Comparison of ENCODE assay signal across 19 mouse cellular contexts in genomic region chr5:141225243-141225642, GRCm38 (mm10). TPM values are rescaled to one million over a fixed set of nuclear protein-coding genes. Genes with fewer than 3 reads are reported as not detected.
DNase-seq lines count a peak whose midpoint lies in the region; ATAC-seq and TF ChIP-seq lines count a peak whose summit lies in the region.
"Had no signal": no experiment of that assay in that cellular context is flagged by ENCODE, and none has a peak within 500 bp of the region (broad histone marks: within the 10 kb centered on the region; RNA-seq: fewer than 3 reads in every experiment).

No protein-coding gene starts in this region.

- no peak overlapping the region for H3K9ac ChIP-seq in liver, embryonic 11.5 days (ENCODE audit: low read depth, low read length)
- no peak overlapping the region for H3K9ac ChIP-seq in liver, embryonic 12.5 days
- no peak overlapping the region for H3K9ac ChIP-seq in liver, embryonic 16.5 days (ENCODE audit: low read depth, low read length)
- no peak overlapping the region for H3K9ac ChIP-seq in liver, postnatal 0 days (replicated peaks)
- H3K9ac ChIP-seq: embryonic facial prominence, embryonic 12.5 days; forebrain, embryonic 13.5 days; forebrain, embryonic 15.5 days; forebrain, postnatal 0 days had no signal

- 0 out of 2 replicates have a peak, but pooled peaks have one; percentile 18 for ATAC-seq in liver, embryonic 11.5 days (replicated peaks; ENCODE audit: low FRiP score)
- no peak for ATAC-seq in liver, embryonic 12.5 days
- 0 out of 2 replicates have a peak, but pooled peaks have one; percentile 51 for ATAC-seq in liver, embryonic 16.5 days (ENCODE audit: low read depth)
- ATAC-seq in liver, postnatal 0 days, result peak; percentile 72; the same call in 1 of the 2 replicates
- ATAC-seq: activated CD4-positive, CD25-positive, alpha-beta regulatory T cell, adult 4 months; forebrain, embryonic 13.5 days; forebrain, embryonic 15.5 days; forebrain, postnatal 0 days had no signal

- no peaks in the 10 kb centered on the region for H3K36me3 ChIP-seq in liver, embryonic 11.5 days (ENCODE audit: control insufficient read depth, insufficient read depth, low read length)
- no peaks in the 10 kb centered on the region for H3K36me3 ChIP-seq in liver, embryonic 12.5 days
- H3K36me3 ChIP-seq in liver, embryonic 16.5 days (ENCODE audit: control insufficient read depth, insufficient read depth), result no peaks in the 10 kb centered on the region
- no peaks in the 10 kb centered on the region for H3K36me3 ChIP-seq in liver, postnatal 0 days (replicated peaks; ENCODE audit: insufficient read depth, low read length)
- H3K36me3 ChIP-seq: embryonic facial prominence, embryonic 10.5 days; embryonic facial prominence, embryonic 12.5 days; forebrain, embryonic 15.5 days had no signal

- no peak for DNase-seq in liver, embryonic 11.5 days (ENCODE audit: low spot score)
- peak; percentile 31 for DNase-seq in liver, postnatal 0 days
- DNase-seq in testis, postnatal 10 days (ENCODE audit: low spot score), result no peak
- DNase-seq: adrenal gland, adult 8-10 months; adrenal gland, postnatal 14 days; adrenal gland, postnatal 36 days; cerebellum, adult 11-12 months; cerebellum, adult 2 months; cerebellum, adult 9-10 months; cerebellum, postnatal 10 days; cerebellum, postnatal 25 days; forebrain, postnatal 0 days had no signal

- H3K4me3 ChIP-seq in liver, embryonic 11.5 days (ENCODE audit: low read depth, low read length), result no peak overlapping the region
- no peak overlapping the region for H3K4me3 ChIP-seq in liver, embryonic 12.5 days
- no peak overlapping the region for H3K4me3 ChIP-seq in liver, embryonic 16.5 days (ENCODE audit: low read depth, low read length)
- H3K4me3 ChIP-seq in liver, postnatal 0 days (ENCODE audit: low read depth, low read length), result no peak overlapping the region
- H3K4me3 ChIP-seq: embryonic facial prominence, embryonic 10.5 days; embryonic facial prominence, embryonic 12.5 days; forebrain, embryonic 13.5 days; forebrain, embryonic 15.5 days had no signal

- no peak overlapping the region for H3K4me2 ChIP-seq in liver, embryonic 11.5 days
- no peak overlapping the region for H3K4me2 ChIP-seq in liver, embryonic 12.5 days
- no peak overlapping the region for H3K4me2 ChIP-seq in liver, embryonic 16.5 days (ENCODE audit: low read depth, low read length)
- no peak overlapping the region for H3K4me2 ChIP-seq in liver, postnatal 0 days (ENCODE audit: low read depth, low read length)
- H3K4me2 ChIP-seq: embryonic facial prominence, embryonic 12.5 days; forebrain, embryonic 13.5 days; forebrain, embryonic 15.5 days had no signal

- H3K27ac ChIP-seq in liver, embryonic 11.5 days (ENCODE audit: low read depth, low read length), result no peak overlapping the region
- H3K27ac ChIP-seq in liver, embryonic 12.5 days, result no peak overlapping the region
- no peak overlapping the region for H3K27ac ChIP-seq in liver, embryonic 16.5 days (ENCODE audit: low read length)
- no peak overlapping the region for H3K27ac ChIP-seq in liver, postnatal 0 days (ENCODE audit: low read depth)
- H3K27ac ChIP-seq: embryonic facial prominence, embryonic 10.5 days; embryonic facial prominence, embryonic 12.5 days; forebrain, embryonic 13.5 days; forebrain, embryonic 15.5 days had no signal

- WGBS in liver, embryonic 11.5 days, result 56% methylated on average over 3 of the region's 3 CpGs
- 52% methylated on average over 3 of the region's 3 CpGs for WGBS in liver, embryonic 12.5 days (ENCODE audit: insufficient replicate concordance)
- 45% methylated on average over 3 of the region's 3 CpGs for WGBS in liver, embryonic 16.5 days (ENCODE audit: insufficient replicate concordance)
- WGBS in liver, postnatal 0 days (ENCODE audit: insufficient replicate concordance), result 62% methylated on average over 3 of the region's 3 CpGs

- H3K4me1 ChIP-seq in liver, embryonic 11.5 days (replicated peaks; ENCODE audit: control insufficient read depth, insufficient read depth, low read length), result no peaks in the 10 kb centered on the region
- no peaks in the 10 kb centered on the region for H3K4me1 ChIP-seq in liver, embryonic 12.5 days
- no peaks in the 10 kb centered on the region for H3K4me1 ChIP-seq in liver, embryonic 16.5 days (ENCODE audit: control insufficient read depth, low read depth, low read length)
- H3K4me1 ChIP-seq in liver, postnatal 0 days (ENCODE audit: insufficient read depth), result no peaks in the 10 kb centered on the region
- H3K4me1 ChIP-seq: embryonic facial prominence, embryonic 10.5 days; embryonic facial prominence, embryonic 12.5 days; forebrain, embryonic 13.5 days; forebrain, embryonic 15.5 days had no signal

- no peaks in the 10 kb centered on the region for H3K27me3 ChIP-seq in liver, embryonic 11.5 days (replicated peaks; ENCODE audit: control insufficient read depth, insufficient read depth, low read length)
- no peaks in the 10 kb centered on the region for H3K27me3 ChIP-seq in liver, embryonic 12.5 days (replicated peaks)
- H3K27me3 ChIP-seq in liver, embryonic 16.5 days (ENCODE audit: control insufficient read depth, insufficient read depth, low read depth, low read length), result no peaks in the 10 kb centered on the region
- no peaks in the 10 kb centered on the region for H3K27me3 ChIP-seq in liver, postnatal 0 days (ENCODE audit: insufficient read depth, low read length)
- H3K27me3 ChIP-seq: embryonic facial prominence, embryonic 12.5 days; forebrain, embryonic 13.5 days; forebrain, embryonic 15.5 days had no signal

- no peak for TF ChIP-seq CTCF in liver, postnatal 0 days (IDR thresholded peaks at IDR 0.05; ENCODE audit: low read depth)

- no peaks in the 10 kb centered on the region for H3K9me3 ChIP-seq in liver, embryonic 11.5 days (ENCODE audit: control insufficient read depth, low read length)
- H3K9me3 ChIP-seq in liver, embryonic 12.5 days (replicated peaks), result no peaks in the 10 kb centered on the region
- no peaks in the 10 kb centered on the region for H3K9me3 ChIP-seq in liver, embryonic 16.5 days (replicated peaks; ENCODE audit: control insufficient read depth, low read length)
- H3K9me3 ChIP-seq in liver, postnatal 0 days (ENCODE audit: low read length), result no peaks in the 10 kb centered on the region
- H3K9me3 ChIP-seq: embryonic facial prominence, embryonic 10.5 days; embryonic facial prominence, embryonic 12.5 days; forebrain, embryonic 13.5 days; forebrain, embryonic 15.5 days had no signal

- no peak for TF ChIP-seq EP300 in liver, postnatal 0 days (IDR thresholded peaks at IDR 0.05; ENCODE audit: low read depth)

RNA-seq across cellular contexts. Expression of gene Sdk1, which starts 16.0 kb away (rescaled TPM):
- polyA plus RNA-seq in liver, embryonic 11.5 days (2014; fragmentation: Nextera tagmentation; extraction: Ambion mirVana), result 0.31 and 0.53 TPM in 2 replicates
- 0.41 and 0.80 TPM in 2 replicates for polyA plus RNA-seq in liver, embryonic 12.5 days (2016; fragmentation: Nextera tagmentation; extraction: Ambion mirVana)
- polyA plus RNA-seq in liver, embryonic 16.5 days (2015; fragmentation: Nextera tagmentation; extraction: Ambion mirVana), result 0.22 and 0.23 TPM in 2 replicates
- polyA plus RNA-seq in liver, postnatal 0 days (2015; fragmentation: Nextera tagmentation; extraction: Ambion mirVana), result 0.06 and 0.09 TPM in 2 replicates
